Mouse (Mus musculus): Measurements from ENCODE around the gene Pcsk5. TPM values are rescaled to one million over a fixed set of nuclear protein-coding genes. Genes with fewer than 3 reads are reported as not detected.

The Pcsk5 gene
- polyA plus RNA-seq, 1 experiment: 5.0 TPM

DNA sequence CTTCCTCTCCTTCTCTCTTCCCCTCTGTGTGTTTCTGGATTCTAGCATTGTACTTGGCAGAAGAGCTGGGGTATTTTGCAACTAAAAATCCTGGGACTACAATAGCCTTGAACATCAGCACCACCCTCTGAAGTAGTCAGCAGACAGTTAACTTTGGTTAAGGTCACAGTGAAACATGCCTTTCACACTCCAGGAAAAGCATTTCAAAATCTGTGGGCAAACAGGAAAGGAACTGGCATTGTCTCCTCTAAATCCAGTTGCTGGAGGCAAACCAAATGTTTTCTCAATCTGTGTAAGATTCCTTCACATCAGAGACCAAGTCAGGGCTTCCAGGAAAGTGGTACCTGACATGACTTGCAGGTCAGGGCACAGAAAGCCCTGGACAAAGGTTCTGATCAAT, 74.7 kb downstream of the Pcsk5 start:
- H3K27ac ChIP-seq (ENCODE audit: insufficient read depth, low read length): no peak overlapping the region
- no peaks in the 10 kb centered on the region for H3K4me1 ChIP-seq (ENCODE audit: control insufficient read depth, insufficient read depth, low read length)
- no peak for TF ChIP-seq CTCF (IDR thresholded peaks at IDR 0.05; ENCODE audit: extremely low read depth, insufficient read depth, low read length)
- TF ChIP-seq POLR2A (IDR thresholded peaks at IDR 0.05; ENCODE audit: extremely low read depth, insufficient read depth, low read length): no peak
- H3K4me3 ChIP-seq (ENCODE audit: insufficient read depth, low read length): no peak overlapping the region

DNA sequence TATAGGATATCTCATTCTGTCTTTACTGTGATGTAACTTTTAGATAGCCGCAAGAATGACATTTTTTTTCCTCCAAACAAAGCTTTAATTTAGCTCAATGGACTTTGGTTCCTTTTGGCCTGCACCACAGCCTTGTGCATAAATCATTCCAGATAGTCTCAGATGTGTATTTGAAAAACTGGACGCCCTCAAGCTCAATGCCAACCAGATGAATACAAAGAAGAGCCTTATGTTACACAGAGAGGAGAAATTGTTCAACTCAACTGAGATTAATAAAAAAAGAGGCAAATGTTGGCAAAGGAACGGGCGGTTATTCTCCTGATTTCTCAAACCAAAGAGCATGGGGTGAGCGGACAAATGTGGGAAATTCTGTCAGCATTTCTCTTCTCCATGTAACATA, 75.8 kb downstream of the Pcsk5 start:
- Histone ChIP-seq H3K27ac (ENCODE audit: insufficient read depth, low read length) (no peak overlapping the region), H3K4me1 (ENCODE audit: control insufficient read depth, insufficient read depth, low read length) (no peaks in the 10 kb centered on the region), H3K4me3 (ENCODE audit: insufficient read depth, low read length) (no peak overlapping the region)
- TF ChIP-seq POLR2A (IDR thresholded peaks at IDR 0.05; ENCODE audit: extremely low read depth, insufficient read depth, low read length) (no peak), CTCF (IDR thresholded peaks at IDR 0.05; ENCODE audit: extremely low read depth, insufficient read depth, low read length) (no peak)

DNA sequence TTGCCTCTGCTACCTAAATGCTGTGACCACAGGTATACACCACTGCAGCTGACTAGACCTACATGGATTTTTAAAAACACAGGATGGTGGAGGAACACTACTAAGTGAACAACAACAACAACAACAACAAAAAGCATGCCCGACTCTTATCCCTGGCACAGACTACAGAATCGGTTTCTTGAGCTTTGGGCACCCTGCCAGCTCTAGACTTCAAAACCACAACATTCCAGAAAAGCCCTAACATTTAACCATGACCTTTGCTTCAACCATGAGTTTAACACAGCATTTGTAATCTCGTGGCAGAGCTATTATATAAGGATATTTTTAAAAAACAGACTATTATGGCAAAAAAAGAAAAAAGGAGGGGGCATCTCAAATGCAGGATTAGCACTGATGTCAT, 84.6 kb downstream of the Pcsk5 start:
- Histone ChIP-seq H3K4me3 (ENCODE audit: insufficient read depth, low read length) (no peak overlapping the region), H3K27ac (ENCODE audit: insufficient read depth, low read length) (no peak overlapping the region), H3K4me1 (ENCODE audit: control insufficient read depth, insufficient read depth, low read length) (no peaks in the 10 kb centered on the region; the same call in 1 of the 2 replicates)

DNA sequence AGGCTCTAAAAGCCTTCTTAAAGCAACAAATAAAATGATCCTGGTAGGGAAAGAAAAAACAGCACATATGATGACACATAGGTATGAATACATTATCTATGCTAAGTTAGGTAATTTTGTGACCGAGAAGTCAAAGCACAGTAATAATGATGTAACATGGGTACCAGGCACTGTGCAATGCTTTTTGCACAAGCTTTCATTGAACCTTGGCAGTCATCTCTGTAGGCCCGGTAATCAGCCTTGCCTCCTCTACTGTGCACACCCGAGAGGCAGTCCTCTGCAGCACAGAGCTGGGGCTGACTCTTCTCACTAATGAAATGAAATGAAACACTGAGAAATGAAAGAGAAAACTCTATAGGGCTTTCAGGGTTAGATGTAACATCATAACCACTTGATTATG, 89.1 kb downstream of the Pcsk5 start:
- TF ChIP-seq POLR2A (IDR thresholded peaks at IDR 0.05; ENCODE audit: extremely low read depth, insufficient read depth, low read length) (no peak), CTCF (IDR thresholded peaks at IDR 0.05; ENCODE audit: extremely low read depth, insufficient read depth, low read length) (no peak)
- Histone ChIP-seq H3K4me3 (ENCODE audit: insufficient read depth, low read length) (no peak overlapping the region), H3K27ac (ENCODE audit: insufficient read depth, low read length) (no peak overlapping the region), H3K4me1 (ENCODE audit: control insufficient read depth, insufficient read depth, low read length) (no peaks in the 10 kb centered on the region; the same call in 1 of the 2 replicates)

More for the DNA sequence above, 84.6 kb downstream of the Pcsk5 start:
- TF ChIP-seq CTCF (IDR thresholded peaks at IDR 0.05; ENCODE audit: extremely low read depth, insufficient read depth, low read length): no peak
- TF ChIP-seq POLR2A (IDR thresholded peaks at IDR 0.05; ENCODE audit: extremely low read depth, insufficient read depth, low read length): no peak

DNA sequence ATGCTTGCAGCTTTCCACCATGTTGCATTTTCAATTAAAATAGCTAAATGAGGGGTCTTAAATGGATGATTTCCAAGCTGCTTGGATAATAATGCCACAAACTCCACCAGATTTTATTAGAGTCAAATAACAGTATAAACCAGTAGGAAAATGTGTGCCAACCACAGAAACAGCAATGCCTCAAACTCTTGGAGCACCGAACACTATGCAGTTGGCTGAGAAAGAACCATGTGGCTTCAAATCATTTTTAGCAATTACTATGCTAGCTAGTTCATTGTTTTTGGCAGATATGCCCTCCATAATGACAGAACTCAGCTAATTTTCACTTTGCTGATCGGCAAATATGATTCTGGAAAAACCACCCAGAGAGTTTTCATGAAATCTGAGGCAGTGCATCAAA, 92.1 kb downstream of the Pcsk5 start:
- H3K4me3 ChIP-seq (ENCODE audit: insufficient read depth, low read length): no peak overlapping the region
- no peak for TF ChIP-seq POLR2A (IDR thresholded peaks at IDR 0.05; ENCODE audit: extremely low read depth, insufficient read depth, low read length)
- no peak overlapping the region for H3K27ac ChIP-seq (ENCODE audit: insufficient read depth, low read length)
- no peaks in the 10 kb centered on the region for H3K4me1 ChIP-seq (ENCODE audit: control insufficient read depth, insufficient read depth, low read length)

DNA sequence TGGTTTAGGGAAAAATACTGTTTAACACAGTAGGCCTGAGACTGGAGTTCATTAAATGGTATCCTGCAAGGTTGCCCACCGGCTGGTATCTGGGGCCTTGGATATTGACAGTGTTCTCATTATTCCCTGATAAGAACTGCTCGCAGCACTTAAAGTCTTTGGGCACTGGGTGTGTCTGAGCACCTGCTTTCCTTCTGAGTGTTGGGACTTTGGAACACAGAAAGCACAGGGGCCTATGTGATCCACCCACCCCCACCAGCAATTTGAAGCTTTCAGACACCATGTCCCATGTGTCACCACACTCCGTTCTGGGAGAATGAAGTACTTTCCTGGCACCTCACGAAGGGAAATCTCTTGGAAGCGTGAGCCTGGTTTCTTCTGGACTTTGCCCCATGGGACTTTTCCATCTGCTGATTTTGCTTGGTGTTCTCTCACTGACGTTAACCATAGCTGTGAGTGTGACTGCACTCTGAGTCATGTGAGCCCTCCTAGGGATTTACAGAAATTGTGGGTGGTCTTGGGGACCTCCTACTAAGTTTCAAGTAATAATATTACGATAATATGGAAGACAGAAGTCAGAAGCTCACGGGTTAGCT, 92.9 kb downstream of the Pcsk5 start:
- Histone ChIP-seq H3K4me3 (ENCODE audit: insufficient read depth, low read length) (no peak overlapping the region), H3K27ac (ENCODE audit: insufficient read depth, low read length) (no peak overlapping the region), H3K4me1 (ENCODE audit: control insufficient read depth, insufficient read depth, low read length) (no peaks in the 10 kb centered on the region)
- TF ChIP-seq CTCF (IDR thresholded peaks at IDR 0.05; ENCODE audit: extremely low read depth, insufficient read depth, low read length): no peak
- no peak for TF ChIP-seq POLR2A (IDR thresholded peaks at IDR 0.05; ENCODE audit: extremely low read depth, insufficient read depth, low read length)

DNA sequence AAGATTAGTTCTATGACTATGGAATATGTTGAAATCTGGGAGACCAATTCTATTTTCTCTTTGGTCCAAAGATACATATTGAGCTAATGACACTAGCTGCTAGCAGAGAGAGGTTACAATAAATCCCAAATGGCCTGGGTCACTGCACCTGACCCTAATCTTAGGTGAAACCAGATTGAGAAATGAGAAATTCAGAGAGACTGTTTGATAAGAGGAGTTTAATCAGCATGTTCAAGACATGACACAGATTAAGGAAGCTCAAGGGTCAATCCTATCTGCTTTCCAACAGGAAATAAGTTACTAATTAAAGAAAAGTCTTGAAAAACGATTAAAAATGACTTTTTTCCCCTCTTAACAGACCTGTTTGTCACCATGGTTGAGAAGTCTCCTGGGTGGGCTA, 96.0 kb downstream of the Pcsk5 start:
- Histone ChIP-seq H3K4me1 (ENCODE audit: control insufficient read depth, insufficient read depth, low read length) (no peaks in the 10 kb centered on the region), H3K4me3 (ENCODE audit: insufficient read depth, low read length) (no peak overlapping the region), H3K27ac (ENCODE audit: insufficient read depth, low read length) (no peak overlapping the region)
- TF ChIP-seq POLR2A (IDR thresholded peaks at IDR 0.05; ENCODE audit: extremely low read depth, insufficient read depth, low read length): no peak
- TF ChIP-seq CTCF (IDR thresholded peaks at IDR 0.05; ENCODE audit: extremely low read depth, insufficient read depth, low read length): no peak

DNA sequence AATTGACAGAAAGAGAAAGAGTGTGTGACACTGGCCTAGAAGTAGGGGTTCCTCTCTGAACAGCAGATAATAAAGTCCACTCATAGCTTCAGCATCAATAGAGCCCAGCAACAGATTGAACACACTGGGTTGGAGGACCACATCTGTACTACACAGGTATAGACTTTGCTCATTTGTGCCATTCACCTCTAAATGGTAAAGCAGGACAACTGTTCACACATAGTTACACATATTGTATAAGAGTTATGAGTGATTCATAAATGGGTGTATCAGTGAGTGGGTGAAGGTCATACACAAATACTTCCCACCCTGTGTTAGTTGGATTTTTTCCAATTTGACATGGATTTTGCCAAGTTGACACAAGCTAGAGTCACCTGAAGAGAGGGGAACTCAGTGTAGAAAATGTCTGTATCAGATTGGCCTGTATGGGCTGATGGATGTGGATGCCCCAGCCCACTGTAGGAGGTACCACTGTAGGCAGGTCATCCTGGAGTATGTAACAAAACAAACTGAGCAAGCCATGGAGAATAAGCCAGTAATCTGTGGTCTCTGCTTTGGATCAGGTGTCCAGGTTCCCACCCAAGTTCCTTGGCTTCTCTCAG, 104.7 kb downstream of the Pcsk5 start:
- peak overlapping the region; percentile 50; the same call in 1 of the 2 replicates for H3K27ac ChIP-seq (ENCODE audit: insufficient read depth, low read length)
- TF ChIP-seq CTCF (IDR thresholded peaks at IDR 0.05; ENCODE audit: extremely low read depth, insufficient read depth, low read length): no peak
- TF ChIP-seq POLR2A (IDR thresholded peaks at IDR 0.05; ENCODE audit: extremely low read depth, insufficient read depth, low read length): no peak
- no peak overlapping the region for H3K4me3 ChIP-seq (ENCODE audit: insufficient read depth, low read length)
- no peaks in the 10 kb centered on the region for H3K4me1 ChIP-seq (ENCODE audit: control insufficient read depth, insufficient read depth, low read length)

DNA sequence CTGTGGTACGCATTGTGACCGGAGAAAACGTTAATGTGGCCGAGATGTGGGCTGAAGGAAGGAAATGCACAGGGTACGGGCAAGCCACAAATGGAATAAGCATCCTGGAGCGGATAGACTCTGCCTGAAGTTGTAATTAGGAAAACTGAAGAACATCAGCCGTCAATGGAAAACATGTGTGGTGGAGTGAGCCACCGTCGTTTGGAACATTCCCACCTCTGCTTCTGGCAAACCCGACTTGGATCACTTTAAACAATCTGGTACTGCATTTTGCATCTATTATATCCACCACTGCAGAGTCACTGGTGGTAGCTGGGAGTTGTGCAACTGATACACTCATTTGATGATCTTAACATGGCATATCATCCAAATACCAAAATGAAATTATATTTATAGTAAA, 120.4 kb downstream of the Pcsk5 start:
- H3K4me3 ChIP-seq (ENCODE audit: insufficient read depth, low read length): no peak overlapping the region
- no peak overlapping the region for H3K27ac ChIP-seq (ENCODE audit: insufficient read depth, low read length)
- peaks cover 2% of the 10 kb centered on the region for H3K4me1 ChIP-seq (ENCODE audit: control insufficient read depth, insufficient read depth, low read length)
- TF ChIP-seq CTCF (IDR thresholded peaks at IDR 0.05; ENCODE audit: extremely low read depth, insufficient read depth, low read length) (no peak), POLR2A (IDR thresholded peaks at IDR 0.05; ENCODE audit: extremely low read depth, insufficient read depth, low read length) (no peak)

DNA sequence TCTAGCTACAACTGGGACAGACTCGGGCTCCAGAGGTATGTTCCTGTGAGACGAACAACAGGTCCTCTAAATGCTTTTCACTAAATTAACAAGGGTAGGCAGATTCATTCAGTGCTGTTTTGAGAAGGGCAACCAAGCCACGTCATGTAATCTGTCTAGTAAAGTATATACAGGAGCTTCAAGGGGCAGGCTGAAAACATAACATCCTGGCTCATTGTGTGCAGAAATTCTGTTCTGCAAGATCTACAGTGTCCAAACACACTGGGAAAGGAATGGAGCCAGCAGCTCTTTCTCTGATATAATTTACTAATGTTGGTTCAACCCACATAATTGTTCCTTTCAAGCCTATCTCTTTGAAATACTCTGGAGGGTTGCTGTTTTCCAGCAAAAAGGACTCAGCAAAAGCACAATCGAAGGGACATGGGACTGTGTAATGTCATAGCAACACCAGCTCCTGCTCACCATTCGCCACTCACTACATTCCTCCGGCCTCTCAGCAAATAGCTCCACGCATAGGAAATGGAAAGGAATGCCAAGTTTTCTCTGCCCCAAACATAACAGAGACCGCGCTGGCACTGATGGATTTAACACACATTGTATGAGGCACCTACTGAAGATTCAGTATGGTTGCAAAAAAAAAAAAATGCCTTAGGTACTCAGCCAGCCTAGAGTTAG, 122.0 kb downstream of the Pcsk5 start:
- peaks cover 2% of the 10 kb centered on the region for H3K4me1 ChIP-seq (ENCODE audit: control insufficient read depth, insufficient read depth, low read length)
- no peak overlapping the region for H3K27ac ChIP-seq (ENCODE audit: insufficient read depth, low read length)
- TF ChIP-seq CTCF (IDR thresholded peaks at IDR 0.05; ENCODE audit: extremely low read depth, insufficient read depth, low read length) (no peak), POLR2A (IDR thresholded peaks at IDR 0.05; ENCODE audit: extremely low read depth, insufficient read depth, low read length) (no peak)
- no peak overlapping the region for H3K4me3 ChIP-seq (ENCODE audit: insufficient read depth, low read length)

All from cortical plate, adult 2 months (tissue).